Mouse (Mus musculus) heart, embryonic 12.5 days (tissue): ENCODE data around the gene Frmpd4. TPM values are rescaled to one million over a fixed set of nuclear protein-coding genes. Genes with fewer than 3 reads are reported as not detected.

Experiments
- ATAC-seq: fragments of 200-750 bp; cut with Nextera tagmentation; 2 replicates; pipeline ENCODE4 v1.8.0; 2017; ENCODE audit warnings: moderate TSS enrichment, moderate library complexity; ENCODE audit not compliant: insufficient number of reproducible peaks, low FRiP score
- H3K27ac ChIP-seq: fragments of 300-500 bp; sonication (generic); 2 replicates; pipeline ENCODE4 v1.5.1; 2016; ENCODE audit warnings: mild to moderate bottlenecking, moderate library complexity; ENCODE audit not compliant: poor library complexity, severe bottlenecking
- H3K27me3 ChIP-seq: fragments of 300-500 bp; sonication (generic); replicated peaks from 2 replicates; pipeline ENCODE4 v1.6.1; 2016; ENCODE audit warnings: mild to moderate bottlenecking, moderate library complexity
- H3K36me3 ChIP-seq: fragments of 300-500 bp; sonication (generic); 2 replicates; pipeline ENCODE4 v1.6.1; 2016; ENCODE audit warnings: mild to moderate bottlenecking, moderate library complexity
- H3K4me1 ChIP-seq: fragments of 300-500 bp; sonication (generic); replicated peaks from 2 replicates; pipeline ENCODE4 v1.6.1; 2016; ENCODE audit warnings: mild to moderate bottlenecking
- H3K4me2 ChIP-seq: fragments of 300-500 bp; sonication (generic); 2 replicates; pipeline ENCODE4 v1.6.1; 2016; ENCODE audit warnings: mild to moderate bottlenecking, moderate library complexity
- H3K4me3 ChIP-seq: fragments of 300-500 bp; sonication (generic); 2 replicates; pipeline ENCODE4 v1.5.1; 2016; ENCODE audit warnings: mild to moderate bottlenecking
- H3K9ac ChIP-seq: fragments of 300-500 bp; sonication (generic); 2 replicates; pipeline ENCODE4 v1.6.1; 2016; ENCODE audit warnings: mild to moderate bottlenecking, moderate library complexity
- H3K9me3 ChIP-seq: fragments of 300-500 bp; sonication (generic); replicated peaks from 2 replicates; pipeline ENCODE4 v1.6.1; 2016; ENCODE audit warnings: mild to moderate bottlenecking, moderate library complexity
- WGBS: fragments of 180-500 bp; shearing (Covaris S2); methylation state at CpG from one replicate; pipeline ENCODE4 v1.1.7; 2016; 5-methylcytosine and 5-hydroxymethylcytosine counted together
- polyA plus RNA-seq: library from polyadenylated mRNA; unstranded; fragments of >200 nt; fragmentation: Nextera tagmentation; extraction: Ambion mirVana; gene quantifications from 2 replicates; pipeline ENCODE4 v1.2.1, GENCODE M21; 2016

Frmpd4 gene
- polyA plus RNA-seq, 1 experiment from 2014 or later: not detected

- no peak overlapping the region for H3K27ac ChIP-seq
- no peak overlapping the region for H3K9ac ChIP-seq
- no peak for ATAC-seq
- H3K4me2 ChIP-seq: no peak overlapping the region
- no peaks in the 10 kb centered on the region for H3K36me3 ChIP-seq
- no peaks in the 10 kb centered on the region for H3K27me3 ChIP-seq
- H3K4me1 ChIP-seq: no peaks in the 10 kb centered on the region
- no peaks in the 10 kb centered on the region for H3K9me3 ChIP-seq
- no peak overlapping the region for H3K4me3 ChIP-seq
Measured at GRCm38 (mm10) chrX:167828456-167828855, 748.6 kb downstream of the Frmpd4 start.

DNA sequence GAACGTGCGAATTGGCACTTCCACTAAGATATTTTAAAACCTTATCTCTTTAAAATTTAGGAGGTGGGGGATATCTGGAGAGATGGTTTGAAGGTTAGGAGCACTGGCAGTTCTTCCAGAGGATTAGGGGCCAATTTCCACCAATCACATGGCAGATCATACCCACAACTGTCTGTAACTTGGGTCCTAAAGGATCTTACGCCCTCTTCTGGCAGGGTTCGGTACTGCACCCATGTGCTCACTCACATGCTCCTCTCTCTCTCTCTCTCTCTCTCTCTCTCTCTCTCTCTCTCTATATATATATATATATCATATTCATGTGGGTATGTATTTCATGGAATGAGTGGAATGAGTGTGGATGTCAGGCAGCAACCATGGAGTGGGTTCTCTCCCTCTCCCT lies 759.7 kb downstream of the Frmpd4 start:
- Histone ChIP-seq H3K4me2 (no peak overlapping the region), H3K36me3 (no peaks in the 10 kb centered on the region), H3K27me3 (no peaks in the 10 kb centered on the region), H3K9ac (no peak overlapping the region), H3K4me3 (no peak overlapping the region), H3K4me1 (no peaks in the 10 kb centered on the region), H3K9me3 (no peaks in the 10 kb centered on the region), H3K27ac (no peak overlapping the region)
- WGBS: 43% methylated on average over 4 of the region's 4 CpGs
- ATAC-seq: no peak

DNA sequence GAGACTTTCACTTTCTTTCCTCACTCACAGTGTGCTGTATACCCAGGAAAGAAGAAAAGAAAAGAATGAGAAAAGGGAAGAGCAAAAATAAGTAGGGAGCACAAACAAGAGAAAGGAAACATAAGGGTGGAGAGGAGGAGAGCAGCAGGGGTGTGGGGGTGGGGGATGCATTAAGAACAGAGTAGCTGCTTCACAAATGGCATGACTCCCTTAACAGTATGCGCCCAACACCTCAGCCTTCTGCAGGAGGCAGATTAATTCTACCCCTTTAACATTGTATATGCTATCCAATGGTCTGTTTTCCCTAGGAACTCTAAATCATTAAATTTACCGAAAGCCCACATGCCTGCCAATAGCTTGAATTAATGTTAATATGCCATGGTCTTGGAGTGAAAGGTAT lies 766.9 kb downstream of the Frmpd4 start:
- 53% methylated on average over 2 of the region's 2 CpGs for WGBS

GRCm38 (mm10) chrX:167808572-167808971 lies 768.5 kb downstream of the Frmpd4 start:
- ATAC-seq: no peak
- no peaks in the 10 kb centered on the region for H3K36me3 ChIP-seq
- H3K4me2 ChIP-seq: no peak overlapping the region
- no peak overlapping the region for H3K9ac ChIP-seq
- 90% methylated on average over 5 of the region's 5 CpGs for WGBS
- no peaks in the 10 kb centered on the region for H3K4me1 ChIP-seq
- no peak overlapping the region for H3K4me3 ChIP-seq
- H3K9me3 ChIP-seq: no peaks in the 10 kb centered on the region
- no peaks in the 10 kb centered on the region for H3K27me3 ChIP-seq
- no peak overlapping the region for H3K27ac ChIP-seq

More for the DNA sequence above, 766.9 kb downstream of the Frmpd4 start:
- no peak for ATAC-seq
- H3K9me3 ChIP-seq: no peaks in the 10 kb centered on the region
- H3K9ac ChIP-seq: no peak overlapping the region
- no peak overlapping the region for H3K4me2 ChIP-seq
- no peak overlapping the region for H3K27ac ChIP-seq
- H3K27me3 ChIP-seq: no peaks in the 10 kb centered on the region
- H3K4me1 ChIP-seq: no peaks in the 10 kb centered on the region
- no peak overlapping the region for H3K4me3 ChIP-seq
- no peaks in the 10 kb centered on the region for H3K36me3 ChIP-seq

GRCm38 (mm10) chrX:167788737-167789136 lies 788.3 kb downstream of the Frmpd4 start:
- no peak overlapping the region for H3K9ac ChIP-seq
- no peak overlapping the region for H3K27ac ChIP-seq
- H3K36me3 ChIP-seq: no peaks in the 10 kb centered on the region
- 70% methylated on average over 2 of the region's 2 CpGs for WGBS
- H3K4me1 ChIP-seq: no peaks in the 10 kb centered on the region
- H3K27me3 ChIP-seq: no peaks in the 10 kb centered on the region
- no peak overlapping the region for H3K4me2 ChIP-seq
- H3K4me3 ChIP-seq: no peak overlapping the region
- H3K9me3 ChIP-seq: no peaks in the 10 kb centered on the region
- no peak for ATAC-seq

DNA sequence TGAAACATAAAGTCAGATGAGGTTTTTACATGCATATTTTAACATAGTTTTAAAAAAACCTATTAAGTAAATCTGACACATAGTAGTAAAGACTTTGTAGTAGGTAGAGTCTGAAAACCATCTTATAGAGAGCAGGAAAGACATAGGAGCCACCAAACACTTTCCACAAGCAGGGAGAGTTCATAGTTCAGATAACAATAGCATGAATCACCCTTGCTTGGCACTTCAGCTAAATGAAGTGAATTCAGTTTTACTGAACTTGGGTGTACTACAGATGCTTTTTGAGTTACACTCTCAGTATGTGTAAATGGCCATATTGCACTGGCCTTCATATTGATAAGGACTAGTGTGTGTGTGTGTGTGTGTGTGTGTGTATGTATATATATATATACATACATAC lies 793.5 kb downstream of the Frmpd4 start:
- no peak overlapping the region for H3K4me2 ChIP-seq
- H3K4me3 ChIP-seq: no peak overlapping the region
- H3K9ac ChIP-seq: no peak overlapping the region
- H3K36me3 ChIP-seq: no peaks in the 10 kb centered on the region
- no peak for ATAC-seq
- no peaks in the 10 kb centered on the region for H3K9me3 ChIP-seq
- H3K4me1 ChIP-seq: no peaks in the 10 kb centered on the region
- H3K27me3 ChIP-seq: no peaks in the 10 kb centered on the region
- H3K27ac ChIP-seq: no peak overlapping the region

- no peak for ATAC-seq
- H3K27ac ChIP-seq: no peak overlapping the region
- no peak overlapping the region for H3K9ac ChIP-seq
- no peaks in the 10 kb centered on the region for H3K27me3 ChIP-seq
- no peaks in the 10 kb centered on the region for H3K9me3 ChIP-seq
- no peak overlapping the region for H3K4me3 ChIP-seq
- no peak overlapping the region for H3K4me2 ChIP-seq
- 84% methylated on average over 3 of the region's 3 CpGs for WGBS
- no peaks in the 10 kb centered on the region for H3K36me3 ChIP-seq
- H3K4me1 ChIP-seq: no peaks in the 10 kb centered on the region
Measured at GRCm38 (mm10) chrX:167719564-167719981, 857.5 kb downstream of the Frmpd4 start.

- H3K4me3 ChIP-seq: no peak overlapping the region
- H3K9me3 ChIP-seq: no peaks in the 10 kb centered on the region
- H3K27me3 ChIP-seq: no peaks in the 10 kb centered on the region
- 62% methylated on average over 1 of the region's 1 CpGs for WGBS
- no peak overlapping the region for H3K9ac ChIP-seq
- no peak overlapping the region for H3K4me2 ChIP-seq
- H3K36me3 ChIP-seq: no peaks in the 10 kb centered on the region
- no peak for ATAC-seq
- H3K27ac ChIP-seq: no peak overlapping the region
- H3K4me1 ChIP-seq: no peaks in the 10 kb centered on the region
Measured at GRCm38 (mm10) chrX:167719092-167719491, 857.9 kb downstream of the Frmpd4 start.

GRCm38 (mm10) chrX:167654806-167655495 lies 922.1 kb downstream of the Frmpd4 start:
- Histone ChIP-seq H3K4me1 (no peaks in the 10 kb centered on the region), H3K9ac (no peak overlapping the region), H3K27me3 (no peaks in the 10 kb centered on the region), H3K4me3 (no peak overlapping the region), H3K36me3 (no peaks in the 10 kb centered on the region), H3K4me2 (no peak overlapping the region), H3K27ac (no peak overlapping the region), H3K9me3 (no peaks in the 10 kb centered on the region)
- ATAC-seq: no peak
- 48% methylated on average over 5 of the region's 5 CpGs for WGBS

DNA sequence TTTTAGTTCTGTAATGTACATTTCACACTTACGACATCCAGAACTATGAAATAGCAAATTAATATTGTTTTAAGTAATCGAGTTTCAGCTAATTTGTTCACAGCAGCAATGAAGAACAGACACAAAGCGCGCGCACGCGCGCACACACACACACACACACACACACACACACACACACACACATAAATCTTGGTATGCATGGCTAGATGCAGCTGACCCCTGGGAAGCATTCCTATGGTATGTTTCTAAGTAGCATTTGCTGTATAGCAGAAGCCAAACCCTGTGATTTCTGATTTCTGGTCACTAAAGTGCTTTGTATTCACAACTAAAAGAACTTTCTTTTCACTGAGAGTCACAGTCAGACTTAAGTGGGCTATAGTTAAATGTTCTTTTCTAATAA lies 922.8 kb downstream of the Frmpd4 start:
- no peak overlapping the region for H3K27ac ChIP-seq
- no peak overlapping the region for H3K4me2 ChIP-seq
- ATAC-seq: no peak
- no peaks in the 10 kb centered on the region for H3K27me3 ChIP-seq
- no peaks in the 10 kb centered on the region for H3K4me1 ChIP-seq
- H3K9me3 ChIP-seq: no peaks in the 10 kb centered on the region
- H3K36me3 ChIP-seq: no peaks in the 10 kb centered on the region
- no peak overlapping the region for H3K4me3 ChIP-seq
- H3K9ac ChIP-seq: no peak overlapping the region
- 96% methylated on average over 8 of the region's 8 CpGs for WGBS

DNA sequence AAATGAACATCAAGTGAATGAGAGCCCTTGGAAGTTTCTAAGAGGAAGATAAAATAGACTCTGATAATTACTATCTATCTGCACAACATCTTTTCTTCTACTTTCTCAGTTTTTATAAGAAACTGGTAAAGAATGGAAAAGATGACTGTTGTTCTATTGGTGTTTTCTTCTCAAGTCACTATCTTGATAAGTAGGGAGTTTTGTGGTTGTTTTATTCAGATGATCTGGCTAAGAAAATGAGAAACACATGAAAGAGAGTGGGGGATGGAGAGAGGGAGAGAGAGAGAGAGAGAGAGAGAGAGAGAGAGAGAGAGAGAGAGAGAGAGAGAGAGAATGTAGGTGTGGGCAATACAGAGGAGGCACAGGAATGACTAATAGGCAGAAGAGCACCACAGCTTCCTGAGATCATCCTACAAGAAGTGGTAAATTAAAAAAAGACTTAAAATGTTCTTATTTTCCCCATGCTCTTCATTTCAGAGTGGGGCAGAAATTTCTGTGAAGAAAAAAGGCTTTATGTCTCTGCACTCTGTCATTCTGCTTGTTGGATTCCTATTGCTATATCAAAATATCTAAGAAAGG lies 979.3 kb downstream of the Frmpd4 start:
- Histone ChIP-seq H3K9me3 (no peaks in the 10 kb centered on the region), H3K27me3 (no peaks in the 10 kb centered on the region), H3K4me2 (no peak overlapping the region), H3K9ac (no peak overlapping the region), H3K4me3 (no peak overlapping the region), H3K27ac (no peak overlapping the region), H3K4me1 (no peaks in the 10 kb centered on the region), H3K36me3 (no peaks in the 10 kb centered on the region)
- ATAC-seq: no peak

GRCm38 (mm10) chrX:167552827-167553226 lies 1024.2 kb downstream of the Frmpd4 start:
- 0 out of 2 replicates have a peak, but pooled peaks cover 4% of the 10 kb centered on the region for H3K27me3 ChIP-seq
- ATAC-seq: no peak
- no peak overlapping the region for H3K27ac ChIP-seq
- H3K9me3 ChIP-seq: no peaks in the 10 kb centered on the region
- H3K4me2 ChIP-seq: no peak overlapping the region
- H3K4me3 ChIP-seq: no peak overlapping the region
- WGBS: 68% methylated on average over 3 of the region's 3 CpGs
- H3K4me1 ChIP-seq: no peaks in the 10 kb centered on the region
- no peak overlapping the region for H3K9ac ChIP-seq
- no peaks in the 10 kb centered on the region for H3K36me3 ChIP-seq
